Mouse (Mus musculus): ENCODE results near the gene Gpr84. TPM values are rescaled to one million over a fixed set of nuclear protein-coding genes. Genes with fewer than 3 reads are reported as not detected.

Gpr84 gene
- total RNA-seq, 2 experiments from 2014 or later, result 0.54 to 0.63 TPM

DNA sequence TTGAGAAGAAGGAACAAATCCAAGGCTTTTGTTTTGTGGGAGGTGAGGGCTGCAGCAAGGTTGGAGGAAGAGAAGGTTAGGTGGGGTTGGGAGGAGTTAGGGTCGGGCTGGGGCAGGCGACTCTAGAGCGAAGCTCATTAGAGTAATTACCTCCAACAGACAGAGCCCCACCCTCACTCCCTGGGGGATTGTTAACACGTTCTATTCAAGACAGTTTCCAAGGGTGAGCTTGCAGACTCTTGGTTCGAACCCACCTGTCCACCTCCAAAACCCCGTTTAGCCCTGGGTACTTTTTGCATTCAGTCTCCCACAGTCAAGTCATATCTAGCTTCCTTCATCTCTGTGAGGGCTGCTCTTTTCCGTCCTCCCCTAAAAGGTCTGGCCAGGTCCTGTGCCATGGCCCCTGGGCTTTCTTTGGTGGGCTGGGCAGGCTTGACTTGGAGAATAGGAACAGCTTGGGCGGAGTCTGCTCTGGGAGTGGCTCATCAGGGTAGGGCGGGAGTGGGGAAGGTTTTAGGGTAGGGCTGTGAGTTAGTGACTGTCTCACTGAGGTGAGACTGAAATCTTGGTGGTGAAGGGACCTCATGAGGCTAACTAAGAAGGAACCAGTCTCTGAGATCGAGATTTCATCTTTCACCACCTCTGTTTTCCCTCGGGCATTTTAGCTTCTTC, 26.7 kb upstream of the Gpr84 start:
- DNase-seq (ENCODE audit: low spot score in 2 of 2), result no peak

GRCm38 (mm10) chr15:103335488-103336235, 25.2 kb upstream of the Gpr84 start:
- no peak for DNase-seq (ENCODE audit: low spot score in 2 of 2)

GRCm38 (mm10) chr15:103335040-103335439, 24.6 kb upstream of the Gpr84 start:
- DNase-seq (ENCODE audit: low spot score in 2 of 2), result no peak

- no peak for DNase-seq (ENCODE audit: low spot score in 2 of 2)
Observed at GRCm38 (mm10) chr15:103334194-103334593, 23.8 kb upstream of the Gpr84 start.

GRCm38 (mm10) chr15:103333738-103334137, 23.3 kb upstream of the Gpr84 start:
- no peak for DNase-seq (ENCODE audit: low spot score in 2 of 2)

GRCm38 (mm10) chr15:103333081-103333615, 22.7 kb upstream of the Gpr84 start:
- no peak for DNase-seq (ENCODE audit: low spot score in 2 of 2)

DNA sequence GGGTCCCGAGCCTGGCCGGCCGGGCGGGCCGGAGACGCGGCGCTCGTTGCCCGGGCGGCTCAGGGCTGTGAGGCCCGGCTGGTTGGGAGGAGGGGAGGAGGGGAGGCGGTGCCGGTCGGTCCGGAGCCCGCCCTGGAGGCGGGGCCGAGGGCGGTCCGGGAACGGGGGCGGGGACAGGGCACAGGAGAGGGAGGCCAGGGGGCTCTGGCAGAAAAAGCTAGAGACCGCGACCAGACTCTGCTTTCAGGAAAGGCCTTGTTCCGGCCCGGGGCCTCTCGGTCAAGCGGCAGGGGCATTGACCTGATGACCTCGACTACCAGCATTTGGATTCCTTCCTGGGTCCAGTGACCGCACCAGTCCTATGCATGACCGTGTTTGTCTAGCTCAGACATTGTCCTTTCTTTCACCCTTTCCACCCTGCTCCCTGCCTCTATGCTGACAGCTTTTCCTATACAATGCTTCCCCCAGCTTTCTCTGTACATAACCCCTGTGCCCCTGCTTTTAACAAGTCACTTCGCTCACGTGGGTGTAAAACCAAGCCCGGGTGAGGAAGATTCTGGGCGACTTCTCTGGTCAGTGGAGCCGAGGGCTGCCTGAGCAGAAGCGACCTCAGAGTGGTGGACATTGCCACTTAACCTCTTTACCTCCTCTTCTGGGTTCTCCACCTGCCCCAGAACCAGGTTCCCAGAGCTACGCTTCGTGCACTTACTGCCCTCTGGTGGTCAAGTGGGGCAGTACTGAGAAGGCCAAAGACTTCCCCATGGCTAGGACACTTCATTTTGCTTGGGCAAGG, 13.2 kb upstream of the Gpr84 start:
- DNase-seq (ENCODE audit: low spot score in 2 of 2), result peak; percentile 68 to 81

GRCm38 (mm10) chr15:103323070-103323454, 12.7 kb upstream of the Gpr84 start:
- DNase-seq (ENCODE audit: low spot score in 2 of 2), result no peak

- no peak for DNase-seq (ENCODE audit: low spot score in 2 of 2)
Observed at GRCm38 (mm10) chr15:103322396-103322795, 12.0 kb upstream of the Gpr84 start.

- no peak for DNase-seq (ENCODE audit: low spot score in 2 of 2)
Observed at GRCm38 (mm10) chr15:103321076-103321475, 10.7 kb upstream of the Gpr84 start.

DNA sequence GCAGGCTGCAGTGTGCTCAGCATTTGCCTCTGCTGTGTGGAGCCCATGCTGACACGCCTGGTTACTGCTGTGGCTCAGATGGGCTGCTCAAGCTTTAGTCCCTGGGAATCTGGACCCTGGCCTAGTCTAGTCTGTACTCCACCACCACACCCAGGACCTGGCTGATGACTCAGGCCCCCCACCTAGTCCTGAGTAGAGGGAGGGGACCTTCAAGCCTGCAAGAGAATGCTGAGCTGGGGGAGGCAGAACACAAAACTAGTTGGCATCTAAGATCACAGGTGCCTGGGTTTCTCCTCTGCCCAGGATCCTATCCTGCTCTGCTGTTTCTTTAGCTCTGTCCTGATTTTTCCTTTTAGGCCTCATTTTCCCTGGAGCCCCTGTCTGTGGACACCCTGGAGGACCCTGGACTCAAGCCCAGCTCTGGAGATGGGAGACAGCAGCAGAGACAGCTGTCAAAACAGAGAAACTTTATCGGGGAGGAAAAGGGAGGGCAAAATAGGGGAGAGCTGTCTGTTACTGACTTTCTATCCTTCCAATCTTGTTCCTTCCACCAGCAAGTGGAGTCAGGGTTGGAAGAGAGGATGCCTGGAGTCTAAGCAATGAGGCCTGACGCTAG, 7.9 kb upstream of the Gpr84 start:
- no peak for DNase-seq (ENCODE audit: low spot score in 2 of 2)

GRCm38 (mm10) chr15:103317731-103318130, 7.3 kb upstream of the Gpr84 start:
- DNase-seq (ENCODE audit: low spot score in 2 of 2), result no peak

- DNase-seq (ENCODE audit: low spot score in 2 of 2), result no peak
Observed at GRCm38 (mm10) chr15:103317120-103317519, 6.7 kb upstream of the Gpr84 start.

GRCm38 (mm10) chr15:103315979-103316776, 5.8 kb upstream of the Gpr84 start:
- DNase-seq (ENCODE audit: low spot score in 2 of 2), result no peak

DNA sequence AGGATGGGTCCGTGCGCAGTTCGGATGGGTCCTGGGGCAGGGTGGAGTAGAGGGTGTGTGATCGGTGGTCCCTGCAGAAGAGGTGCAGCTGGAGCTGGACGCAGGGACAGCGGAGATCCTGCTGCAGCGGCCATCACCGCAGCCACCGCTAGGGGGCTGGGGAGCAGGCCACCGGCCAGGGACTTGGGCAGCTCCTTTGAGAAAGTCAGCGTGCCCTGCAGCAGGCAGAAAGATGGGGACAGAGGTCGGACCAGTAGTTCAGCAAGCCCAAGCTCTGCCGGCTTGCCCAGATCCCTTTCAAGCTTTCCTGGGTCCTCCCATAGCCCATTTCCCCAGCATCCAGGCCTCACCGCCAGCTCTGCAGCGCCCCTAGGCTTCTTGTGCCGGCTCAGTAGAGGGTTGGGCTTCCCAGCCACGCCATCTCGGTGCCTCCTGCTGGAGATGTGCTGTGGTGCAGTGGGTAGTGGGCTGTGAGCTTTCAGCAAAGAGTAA, 4.6 kb upstream of the Gpr84 start:
- no peak for DNase-seq (ENCODE audit: low spot score in 2 of 2)

GRCm38 (mm10) chr15:103314181-103314580, 3.8 kb upstream of the Gpr84 start:
- no peak for DNase-seq (ENCODE audit: low spot score in 2 of 2)

DNA sequence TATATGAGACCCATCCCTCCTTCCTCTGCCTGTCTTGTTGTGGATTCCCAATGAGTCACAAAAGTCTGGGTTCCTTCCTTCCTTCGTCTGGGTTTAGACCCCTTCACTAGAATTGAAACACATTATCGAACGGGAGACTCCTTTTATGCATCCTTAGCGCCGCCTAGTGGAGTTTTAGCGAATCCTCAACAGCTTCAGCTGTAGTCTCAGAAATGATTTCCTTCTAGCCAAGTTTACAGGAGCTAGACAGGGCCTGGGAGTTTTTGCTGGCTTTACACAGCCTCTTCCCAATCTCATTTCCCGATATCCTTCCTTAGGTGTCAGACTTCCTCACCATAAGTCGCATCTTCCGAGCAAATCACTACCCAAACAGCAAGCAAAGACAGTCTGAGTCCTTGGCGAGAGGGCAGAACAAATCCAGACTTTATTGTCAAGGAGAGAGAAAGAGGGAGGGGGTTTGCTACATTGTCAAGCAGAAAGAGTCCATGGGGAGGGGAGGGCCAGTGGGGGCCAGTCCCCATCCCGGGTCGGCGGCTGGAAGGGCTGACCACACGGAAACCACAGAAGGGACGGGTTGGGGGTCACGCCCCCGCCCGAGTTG, 3.2 kb upstream of the Gpr84 start:
- DNase-seq (ENCODE audit: low spot score in 2 of 2), result peak in 1 of 2 experiments; percentile 82

- no peak for DNase-seq (ENCODE audit: low spot score in 2 of 2)
Observed at GRCm38 (mm10) chr15:103308876-103309580, 1.4 kb downstream of the Gpr84 start.

Data from layer of hippocampus, adult 18-20 months (tissue).